Mouse (Mus musculus) skeletal muscle tissue, adult 2 months (tissue): Measurements from ENCODE around the gene Gpbar1.

Source experiments
- DNase-seq: peaks from one replicate; pipeline ENCODE4 v3.0.0-alpha.2; 2012; ENCODE audit warnings: low read depth, low spot score

Gene Gpbar1

DNA sequence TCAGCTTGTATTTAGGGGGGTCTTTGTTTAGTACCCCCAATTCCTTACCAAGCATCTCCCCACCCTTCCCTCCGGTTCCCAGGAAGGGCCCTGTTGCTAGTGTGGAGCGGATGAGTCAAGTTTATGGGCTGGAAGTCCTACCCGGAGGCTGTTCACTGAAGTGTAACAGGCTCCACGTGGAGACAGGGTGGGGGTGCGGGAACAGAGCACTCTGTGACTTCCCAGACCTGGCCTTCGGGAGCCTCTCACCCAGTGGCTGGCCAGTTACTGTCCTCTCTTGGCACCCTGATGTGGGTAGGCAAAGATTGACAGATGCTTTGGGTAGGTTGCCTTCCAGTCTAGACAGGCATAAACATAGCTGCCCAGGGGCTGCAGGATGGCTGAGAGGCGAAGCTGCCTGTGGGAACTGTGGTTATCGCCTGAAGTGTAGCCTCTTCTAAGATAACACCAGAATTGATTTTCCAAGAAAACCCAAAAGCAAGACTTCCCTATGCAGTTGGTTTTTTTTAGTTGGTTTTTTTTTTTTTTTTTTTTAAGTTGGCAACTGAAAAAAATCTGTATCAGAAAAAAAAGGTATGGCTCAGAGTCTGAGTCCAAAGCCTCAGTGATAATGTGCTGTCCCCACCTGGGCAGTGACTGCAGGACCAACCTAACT lies 340 bp upstream of the Gpbar1 start:
- no peak for DNase-seq

DNA sequence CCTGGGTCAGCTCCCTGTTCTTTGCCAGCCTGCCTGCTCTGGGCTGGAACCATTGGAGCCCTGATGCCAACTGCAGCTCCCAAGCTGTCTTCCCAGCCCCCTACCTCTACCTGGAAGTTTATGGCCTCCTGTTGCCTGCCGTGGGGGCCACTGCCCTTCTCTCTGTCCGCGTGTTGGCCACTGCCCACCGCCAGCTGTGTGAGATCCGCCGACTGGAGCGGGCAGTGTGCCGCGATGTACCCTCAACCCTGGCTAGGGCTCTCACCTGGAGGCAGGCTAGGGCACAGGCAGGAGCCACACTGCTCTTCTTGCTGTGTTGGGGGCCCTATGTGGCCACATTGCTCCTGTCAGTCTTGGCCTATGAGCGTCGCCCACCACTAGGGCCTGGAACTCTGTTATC lies 638 bp downstream of the Gpbar1 start:
- no peak for DNase-seq

DNA sequence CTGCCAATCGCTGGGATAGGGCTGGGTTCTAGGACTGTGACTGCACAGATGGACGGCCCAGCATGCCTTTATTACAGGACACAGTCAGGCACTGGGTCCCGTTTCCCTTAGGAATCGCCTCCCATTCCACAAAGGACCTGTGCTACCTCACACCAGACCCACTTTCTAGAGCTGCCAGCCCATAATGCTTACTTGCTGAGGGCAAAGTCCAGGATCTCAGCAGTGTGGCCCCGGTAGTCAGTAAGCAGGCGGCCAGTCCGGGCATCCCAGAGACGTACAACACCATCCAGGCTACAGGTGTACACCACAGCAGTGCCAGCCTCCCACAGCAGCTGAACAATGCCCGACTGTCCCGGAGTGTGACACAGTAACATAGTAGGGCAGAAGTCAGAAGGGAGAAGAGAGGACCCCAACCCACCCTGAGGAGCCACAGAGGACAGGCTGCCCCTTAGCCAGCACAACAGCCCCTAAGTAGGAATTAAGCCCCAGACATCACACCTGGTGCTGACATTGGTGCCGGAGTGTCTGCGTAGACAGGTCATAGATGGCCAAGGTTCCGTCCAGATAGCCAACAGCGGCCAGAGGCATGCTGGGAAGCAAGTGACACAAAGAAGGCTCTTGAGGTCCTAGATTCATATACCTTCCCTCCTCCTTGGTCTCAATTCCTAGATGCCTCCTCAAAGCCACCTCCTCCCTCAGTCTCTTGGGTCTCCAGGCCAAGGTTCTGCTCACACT lies 2.4 kb downstream of the Gpbar1 start:
- no peak for DNase-seq

GRCm38 (mm10) chr1:74281372-74281771 lies 3.0 kb downstream of the Gpbar1 start:
- no peak for DNase-seq

GRCm38 (mm10) chr1:74281886-74282285 lies 3.5 kb downstream of the Gpbar1 start:
- no peak for DNase-seq

- no peak for DNase-seq
Observed at GRCm38 (mm10) chr1:74282896-74283625, 4.7 kb downstream of the Gpbar1 start.

DNA sequence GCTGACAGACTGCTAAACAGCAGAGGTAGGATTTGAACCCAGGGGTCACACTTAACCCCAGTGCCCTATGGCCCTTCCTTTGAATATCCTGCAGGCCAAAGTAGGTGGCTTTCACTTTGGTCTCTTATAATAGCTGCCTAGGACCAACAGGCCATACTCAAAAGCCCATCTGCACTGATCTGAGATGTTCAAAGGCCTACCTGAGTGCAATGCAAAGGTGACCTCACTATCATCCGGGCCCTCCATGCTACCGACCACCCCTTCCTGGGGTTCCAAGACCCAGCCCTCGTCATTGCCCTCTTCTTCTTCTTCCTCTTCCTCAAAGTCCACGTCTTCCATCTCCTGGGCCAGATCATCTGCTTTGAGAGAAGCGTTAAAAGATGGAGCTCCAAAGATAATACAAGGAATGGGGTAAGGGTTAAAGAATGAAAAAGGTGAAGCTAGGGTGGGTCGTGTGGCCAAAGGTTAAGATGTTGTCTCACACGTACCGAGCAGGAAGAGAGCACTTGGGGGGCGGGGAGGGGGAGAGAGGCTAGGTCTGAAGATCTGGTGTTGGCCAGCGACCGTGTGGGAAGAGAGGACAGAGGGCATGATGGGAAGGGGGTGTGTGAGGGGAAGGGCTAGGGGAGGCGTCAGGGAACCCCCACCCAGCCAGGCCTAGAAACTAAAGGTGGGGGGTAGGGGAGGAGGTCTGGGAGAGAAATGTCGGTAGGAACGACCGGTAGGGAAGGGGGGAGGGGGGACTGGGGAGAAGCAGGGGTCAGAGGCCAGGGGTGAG lies 5.5 kb downstream of the Gpbar1 start:
- peak; percentile 47 for DNase-seq

- peak; percentile 99 for DNase-seq
Observed at GRCm38 (mm10) chr1:74284543-74285160, 6.3 kb downstream of the Gpbar1 start, which contains the start of the genes Aamp and Pnkd. TSS of gene Aamp (minus strand) at chr1:74284738. TSS of gene Pnkd (plus strand) at chr1:74284930.

- no peak for DNase-seq
Observed at GRCm38 (mm10) chr1:74285212-74286010, 7.1 kb downstream of the Gpbar1 start.

DNA sequence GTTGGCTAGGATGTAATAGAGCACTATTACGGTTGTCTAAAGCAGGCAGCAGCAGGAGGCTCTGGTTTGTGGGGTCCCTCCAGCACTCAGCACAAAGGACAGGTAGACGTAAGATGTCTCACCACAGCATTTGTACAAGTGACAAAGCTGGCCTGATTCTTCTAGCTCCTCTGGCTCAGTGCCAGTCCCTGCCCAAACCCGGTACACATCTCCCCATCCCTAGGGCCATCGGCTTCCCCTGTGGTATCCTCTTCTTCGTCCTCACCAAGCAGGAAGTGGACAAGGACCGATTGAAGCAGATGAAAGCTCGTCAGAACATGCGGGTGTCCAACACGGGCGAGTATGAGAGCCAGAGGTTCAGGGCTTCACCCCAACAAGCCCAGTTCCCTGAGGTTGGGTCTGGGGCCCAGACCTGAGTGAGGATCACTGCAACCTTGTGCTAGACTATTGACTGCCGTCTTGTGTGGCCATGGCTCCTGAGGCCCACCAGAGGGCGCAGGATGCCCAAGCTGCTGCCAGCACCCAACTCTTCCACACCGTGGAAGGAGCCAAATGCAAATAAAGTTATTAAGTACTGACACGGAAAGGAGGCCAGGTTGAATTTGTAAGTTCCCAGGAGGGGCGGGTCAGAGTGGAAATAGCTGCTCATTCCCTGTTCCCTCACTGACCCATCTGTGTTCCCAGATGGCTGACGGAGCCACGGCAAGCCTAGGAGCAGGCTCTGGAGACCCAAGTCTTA lies 8.7 kb downstream of the Gpbar1 start:
- peak; percentile 39 for DNase-seq

DNA sequence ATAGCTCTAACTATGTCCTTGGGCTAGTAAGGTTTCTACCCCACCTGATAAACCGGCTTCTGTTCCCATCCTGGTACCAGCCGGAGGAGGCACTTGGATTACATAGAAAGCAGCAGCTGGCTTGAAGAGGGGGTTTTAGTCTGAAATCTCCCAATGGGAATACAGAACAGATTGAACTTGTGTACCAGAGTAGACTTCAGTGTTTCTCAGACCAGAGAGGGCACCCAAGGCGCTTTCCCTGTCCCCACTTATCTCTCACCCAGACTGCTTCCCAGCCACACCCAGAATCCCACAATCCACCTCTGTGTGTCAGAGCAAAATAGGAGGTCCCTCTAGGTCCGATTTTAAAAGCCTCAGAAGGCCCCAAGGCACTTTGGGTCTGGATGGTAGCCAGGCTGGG lies 10.0 kb downstream of the Gpbar1 start:
- no peak for DNase-seq

DNA sequence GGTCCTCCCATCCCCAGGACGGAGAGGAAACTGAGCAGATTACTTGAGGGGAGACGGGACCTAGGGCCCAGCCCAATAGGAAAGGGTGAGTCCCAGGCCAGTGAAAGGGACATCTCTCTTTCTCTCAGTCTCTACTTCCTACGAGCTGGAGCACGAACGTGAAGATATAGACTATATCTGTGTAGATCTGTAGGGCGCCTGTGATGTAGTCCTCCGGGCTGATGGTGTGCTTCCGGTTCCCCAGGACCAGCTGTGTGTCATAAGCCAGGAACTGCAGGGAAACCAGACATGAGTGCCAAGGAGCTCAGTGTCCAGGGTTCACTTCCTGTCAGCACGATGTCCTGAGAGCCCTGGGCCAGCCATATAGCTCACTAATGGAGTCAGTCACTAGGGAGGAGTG lies 10.9 kb downstream of the Gpbar1 start:
- no peak for DNase-seq

- no peak for DNase-seq
Observed at GRCm38 (mm10) chr1:74289740-74290139, 11.4 kb downstream of the Gpbar1 start.

DNA sequence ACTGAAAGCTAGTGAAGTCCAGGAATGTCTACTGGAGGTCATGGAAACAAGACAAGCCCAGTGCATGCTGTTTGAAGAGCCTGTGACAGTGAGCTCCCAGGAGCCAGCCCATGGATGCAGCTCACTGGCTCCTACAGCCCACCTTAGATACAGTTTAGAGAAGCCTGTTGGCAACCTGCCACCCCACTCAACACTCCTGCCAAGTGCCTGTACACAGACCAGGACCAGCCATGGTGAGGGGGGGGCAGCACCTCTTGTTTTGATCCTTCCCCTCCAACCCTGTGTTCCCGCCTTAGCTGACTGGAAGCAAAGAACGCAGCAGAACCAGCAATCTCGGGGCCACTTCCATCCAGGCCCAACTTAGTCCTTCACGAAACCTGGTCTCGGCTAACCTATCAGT lies 11.8 kb downstream of the Gpbar1 start:
- no peak for DNase-seq

- DNase-seq, result no peak
Observed at GRCm38 (mm10) chr1:74292331-74293020, 14.1 kb downstream of the Gpbar1 start.

DNA sequence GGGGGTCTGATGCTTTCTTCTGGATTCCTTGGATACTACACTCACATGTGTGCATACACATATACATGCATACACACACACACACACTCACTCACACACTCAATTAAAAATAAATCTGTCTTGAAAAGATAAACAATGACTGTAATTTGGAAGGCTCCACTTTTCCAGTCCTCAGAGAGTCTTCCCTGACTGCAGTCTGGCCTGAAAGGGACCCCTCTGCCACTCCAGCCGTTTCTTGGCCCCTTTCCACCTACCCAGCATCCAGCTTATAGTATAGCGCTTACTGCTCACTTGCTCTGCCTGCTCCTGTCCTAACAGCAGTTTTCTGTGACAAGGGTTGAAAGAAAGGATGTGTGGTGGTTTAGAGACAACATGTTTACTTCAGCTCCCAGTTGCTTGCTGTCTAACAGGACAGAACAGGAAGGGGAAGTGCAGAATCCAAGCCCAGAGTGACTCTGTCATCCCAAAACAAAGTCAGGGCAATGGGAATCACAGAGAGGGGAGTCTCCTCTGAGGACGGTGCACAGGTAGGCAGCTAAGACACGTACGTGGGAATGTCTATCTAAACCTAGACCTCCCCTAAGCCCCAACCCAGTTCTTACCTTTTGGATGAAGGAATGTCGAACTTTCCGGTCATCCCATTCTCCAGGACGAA lies 15.1 kb downstream of the Gpbar1 start:
- DNase-seq, result no peak

- DNase-seq, result no peak
Observed at GRCm38 (mm10) chr1:74294090-74294643, 15.8 kb downstream of the Gpbar1 start.

- no peak for DNase-seq
Observed at GRCm38 (mm10) chr1:74294733-74295455, 16.5 kb downstream of the Gpbar1 start.
